Mouse (Mus musculus) hindbrain, embryonic 16.5 days (tissue): ENCODE measurements at regions not wholly inside any gene's neighbourhood (a gene's known extent, or its start where the extent isn't known, plus 50 kb on each side); places are given as distances from the start of the nearest gene placed in this dataset.

ENCODE experiments used
- ATAC-seq: fragments of 200-750 bp; cut with Nextera tagmentation; 2 replicates; pipeline ENCODE4 v1.8.0; 2017; ENCODE audit warnings: moderate TSS enrichment, moderate library complexity
- H3K27ac ChIP-seq: fragments of 300-500 bp; sonication (generic); 2 replicates; pipeline ENCODE4 v1.5.1; 2014; ENCODE audit warnings: low read depth, mild to moderate bottlenecking, control low read depth, low read length, moderate library complexity
- H3K27me3 ChIP-seq: fragments of 300-500 bp; sonication (generic); replicated peaks from 2 replicates; pipeline ENCODE4 v1.6.1; 2014; ENCODE audit warnings: low read length; ENCODE audit not compliant: control insufficient read depth, insufficient read depth
- H3K36me3 ChIP-seq: fragments of 300-500 bp; sonication (generic); 2 replicates; pipeline ENCODE4 v1.6.1; 2014; ENCODE audit warnings: mild to moderate bottlenecking, low read length, moderate library complexity, mixed read lengths; ENCODE audit not compliant: control insufficient read depth, insufficient read depth
- H3K4me1 ChIP-seq: fragments of 300-500 bp; sonication (generic); 2 replicates; pipeline ENCODE4 v1.6.1; 2014; ENCODE audit warnings: low read depth, low read length; ENCODE audit not compliant: control insufficient read depth, insufficient read depth
- H3K4me2 ChIP-seq: fragments of 300-500 bp; sonication (generic); 2 replicates; pipeline ENCODE4 v1.6.1; 2014; ENCODE audit warnings: mild to moderate bottlenecking, low read length, control low read depth, moderate library complexity
- H3K4me3 ChIP-seq: fragments of 300-500 bp; sonication (generic); 2 replicates; pipeline ENCODE4 v1.5.1; 2014; ENCODE audit warnings: mild to moderate bottlenecking, low read length, control low read depth, moderate library complexity
- H3K9ac ChIP-seq: fragments of 300-500 bp; sonication (generic); 2 replicates; pipeline ENCODE4 v1.6.1; 2014; ENCODE audit warnings: low read depth, mild to moderate bottlenecking, control low read depth, low read length, moderate library complexity
- H3K9me3 ChIP-seq: fragments of 300-500 bp; sonication (generic); 2 replicates; pipeline ENCODE4 v1.6.1; 2014; ENCODE audit warnings: mild to moderate bottlenecking, low read length, moderate library complexity; ENCODE audit not compliant: control insufficient read depth
- WGBS: fragments of 180-500 bp; shearing (Covaris S2); extraction: QIAGEN DNeasy Blood & Tissue Kit; methylation state at CpG from one replicate; pipeline ENCODE4 v1.1.7; 2014; 5-methylcytosine and 5-hydroxymethylcytosine counted together

DNA sequence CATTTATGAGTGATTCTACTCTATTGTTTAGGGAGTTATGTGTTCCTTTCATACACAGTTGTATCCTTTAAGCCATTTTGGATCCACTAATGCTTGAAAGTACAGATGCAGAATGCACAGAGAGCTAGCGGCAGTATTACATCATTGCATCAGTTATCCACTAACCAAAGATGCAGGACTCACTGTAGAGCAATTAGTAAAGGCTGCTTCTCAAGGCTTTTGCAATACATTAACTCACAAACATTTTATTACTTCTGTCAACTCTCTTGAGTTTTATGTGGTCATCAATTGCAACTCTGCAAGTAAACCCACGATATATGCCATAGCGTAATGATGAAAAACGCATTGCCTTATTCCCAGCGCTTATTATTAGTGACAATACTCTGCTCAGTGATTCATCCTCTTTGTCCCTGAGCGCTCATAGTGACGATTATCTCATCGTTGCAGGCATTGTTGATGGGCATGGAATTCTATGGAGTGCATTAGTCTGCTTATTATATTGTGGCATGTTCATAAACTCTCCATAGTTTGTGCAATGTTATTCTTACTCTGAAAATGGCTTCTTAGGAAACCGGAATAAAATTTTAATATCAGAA, 722.1 kb downstream of the Utrn start:
- H3K4me2 ChIP-seq = no peak overlapping the region
- no peak overlapping the region for H3K9ac ChIP-seq
- no peaks in the 10 kb centered on the region for H3K9me3 ChIP-seq
- peak; percentile 63; the same call in 1 of the 2 replicates for ATAC-seq
- H3K36me3 ChIP-seq = no peaks in the 10 kb centered on the region
- H3K27ac ChIP-seq = no peak overlapping the region
- no peak overlapping the region for H3K4me3 ChIP-seq
- no peaks in the 10 kb centered on the region for H3K27me3 ChIP-seq
- H3K4me1 ChIP-seq = no peaks in the 10 kb centered on the region
- WGBS = 82% methylated on average over 9 of the region's 9 CpGs

DNA sequence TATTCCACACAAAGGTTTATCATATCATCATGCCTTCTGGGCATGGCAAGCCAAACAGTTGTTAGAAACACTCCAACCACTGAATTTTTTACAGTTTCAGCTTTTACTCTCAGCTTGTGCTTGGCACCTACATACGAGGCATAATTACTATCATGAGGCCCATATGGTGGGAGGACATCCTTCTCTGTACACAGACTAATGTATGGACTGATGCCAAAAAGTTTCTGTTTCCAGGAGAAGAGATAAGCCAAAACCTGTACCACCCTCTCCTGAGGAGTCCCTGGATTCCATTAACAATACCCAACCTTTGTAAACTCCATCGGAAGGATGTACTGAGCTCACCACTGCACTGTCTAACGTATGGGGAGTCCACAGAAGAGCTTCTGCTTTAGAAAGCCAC, 698.9 kb downstream of the Utrn start:
- Histone ChIP-seq H3K9me3 (no peaks in the 10 kb centered on the region), H3K27ac (no peak overlapping the region), H3K36me3 (no peaks in the 10 kb centered on the region), H3K27me3 (no peaks in the 10 kb centered on the region), H3K9ac (no peak overlapping the region), H3K4me3 (no peak overlapping the region), H3K4me1 (no peaks in the 10 kb centered on the region), H3K4me2 (no peak overlapping the region)
- peak; percentile 71 for ATAC-seq
- 65% methylated on average over 3 of the region's 3 CpGs for WGBS

DNA sequence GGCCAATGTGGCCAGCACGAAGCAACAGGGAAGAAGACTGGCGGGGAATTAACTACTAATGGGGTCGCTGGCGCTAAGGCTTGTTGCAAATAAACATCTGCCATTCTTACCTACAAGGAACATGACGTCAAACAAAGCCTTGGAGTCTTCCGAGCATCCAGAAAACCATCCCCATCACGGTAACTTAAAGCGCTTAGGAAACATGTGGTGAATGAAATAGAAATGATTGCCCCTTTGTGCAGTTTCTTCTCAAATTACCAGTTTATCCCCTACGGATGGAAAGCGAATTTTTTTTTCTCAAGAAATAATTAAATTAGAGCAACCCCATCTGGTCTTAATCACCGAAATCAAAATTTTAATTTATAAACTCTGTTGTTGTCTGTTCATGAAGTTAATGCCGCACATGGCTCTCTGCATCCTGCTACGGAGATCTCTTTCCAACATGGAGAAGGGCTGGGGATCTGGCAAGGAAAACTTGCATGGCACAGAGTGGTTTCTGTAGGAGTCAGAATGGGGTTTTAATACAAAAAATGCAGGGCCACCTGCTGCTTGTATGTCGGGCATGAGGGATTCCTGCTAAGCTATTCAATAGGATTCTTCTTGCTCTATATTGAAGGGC, 694.9 kb downstream of the Utrn start:
- 53% methylated on average over 14 of the region's 14 CpGs for WGBS
- Histone ChIP-seq H3K4me3 (no peak overlapping the region), H3K27me3 (no peaks in the 10 kb centered on the region), H3K36me3 (no peaks in the 10 kb centered on the region), H3K4me1 (no peaks in the 10 kb centered on the region), H3K4me2 (no peak overlapping the region), H3K9me3 (no peaks in the 10 kb centered on the region), H3K9ac (no peak overlapping the region), H3K27ac (no peak overlapping the region)
- ATAC-seq = 0 out of 2 replicates have a peak, but pooled peaks have one; percentile 45

DNA sequence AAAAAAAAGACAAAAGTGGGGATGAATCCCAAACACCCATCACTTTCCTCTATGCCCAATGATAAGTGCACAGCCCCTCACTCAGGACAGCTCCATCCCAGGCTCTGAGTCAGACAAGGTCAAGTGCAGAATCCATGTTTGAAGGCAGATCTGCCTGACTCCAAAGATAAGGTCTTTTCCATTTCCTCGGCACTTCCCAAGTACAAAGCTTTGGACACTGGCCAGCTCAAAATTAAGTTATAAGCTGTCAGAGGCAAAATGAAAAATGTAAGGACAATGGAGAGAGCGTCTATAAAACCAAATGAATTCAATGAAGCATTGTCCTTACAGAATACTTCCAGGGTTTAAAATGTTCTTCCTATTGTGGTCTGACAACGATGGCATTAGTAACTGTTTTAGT, 694.0 kb downstream of the Utrn start:
- Histone ChIP-seq H3K4me3 (no peak overlapping the region), H3K36me3 (no peaks in the 10 kb centered on the region), H3K4me2 (no peak overlapping the region), H3K9ac (no peak overlapping the region), H3K27ac (no peak overlapping the region), H3K4me1 (no peaks in the 10 kb centered on the region), H3K27me3 (no peaks in the 10 kb centered on the region), H3K9me3 (no peaks in the 10 kb centered on the region)
- 42% methylated on average over 3 of the region's 3 CpGs for WGBS
- no peak for ATAC-seq

DNA sequence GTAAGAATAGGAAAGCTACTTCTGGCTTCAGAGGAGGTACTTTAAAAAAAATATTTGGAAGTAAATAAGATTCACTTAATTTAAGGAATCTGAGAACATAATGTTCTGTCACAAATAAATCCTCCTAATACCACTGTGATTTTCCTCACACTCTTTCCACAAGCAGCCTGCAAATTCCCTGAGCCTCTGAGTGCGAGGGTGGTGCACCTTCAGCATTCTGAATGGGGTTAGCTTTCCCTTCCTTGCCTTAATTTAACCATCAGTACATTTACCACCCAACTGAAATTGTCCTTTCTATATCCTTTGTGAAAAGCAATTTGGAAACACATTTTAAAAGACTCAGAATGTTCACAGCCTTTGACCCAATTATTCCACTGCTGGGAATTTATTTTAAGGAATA, 691.7 kb downstream of the Utrn start:
- Histone ChIP-seq H3K4me3 (no peak overlapping the region), H3K27me3 (no peaks in the 10 kb centered on the region), H3K36me3 (no peaks in the 10 kb centered on the region), H3K4me2 (no peak overlapping the region), H3K27ac (no peak overlapping the region), H3K4me1 (no peaks in the 10 kb centered on the region), H3K9me3 (no peaks in the 10 kb centered on the region), H3K9ac (no peak overlapping the region)
- ATAC-seq = no peak
- 72% methylated on average over 1 of the region's 1 CpGs for WGBS

DNA sequence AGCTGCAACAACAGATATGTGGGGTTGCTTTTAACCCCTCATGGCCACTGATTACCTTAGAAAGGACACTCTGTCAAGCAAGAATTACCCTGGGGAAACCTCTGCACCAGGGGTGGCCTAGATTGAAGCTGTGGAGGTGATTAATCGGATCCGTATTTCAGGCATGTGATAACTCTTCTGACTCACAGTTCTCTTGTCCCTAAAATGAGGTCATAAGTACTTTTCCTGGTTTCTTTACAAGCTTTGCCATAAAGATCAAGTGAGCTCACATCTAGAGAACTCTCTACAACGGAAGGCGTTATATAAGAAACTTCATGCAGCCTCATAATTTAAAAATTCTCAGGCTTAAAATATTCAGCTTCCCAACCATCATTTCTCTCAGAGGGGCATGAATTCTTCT, 688.2 kb downstream of the Utrn start:
- Histone ChIP-seq H3K27ac (no peak overlapping the region), H3K4me1 (no peaks in the 10 kb centered on the region), H3K27me3 (no peaks in the 10 kb centered on the region), H3K4me2 (no peak overlapping the region), H3K4me3 (no peak overlapping the region), H3K9me3 (no peaks in the 10 kb centered on the region), H3K9ac (no peak overlapping the region), H3K36me3 (no peaks in the 10 kb centered on the region)
- ATAC-seq = no peak
- 90% methylated on average over 4 of the region's 4 CpGs for WGBS

DNA sequence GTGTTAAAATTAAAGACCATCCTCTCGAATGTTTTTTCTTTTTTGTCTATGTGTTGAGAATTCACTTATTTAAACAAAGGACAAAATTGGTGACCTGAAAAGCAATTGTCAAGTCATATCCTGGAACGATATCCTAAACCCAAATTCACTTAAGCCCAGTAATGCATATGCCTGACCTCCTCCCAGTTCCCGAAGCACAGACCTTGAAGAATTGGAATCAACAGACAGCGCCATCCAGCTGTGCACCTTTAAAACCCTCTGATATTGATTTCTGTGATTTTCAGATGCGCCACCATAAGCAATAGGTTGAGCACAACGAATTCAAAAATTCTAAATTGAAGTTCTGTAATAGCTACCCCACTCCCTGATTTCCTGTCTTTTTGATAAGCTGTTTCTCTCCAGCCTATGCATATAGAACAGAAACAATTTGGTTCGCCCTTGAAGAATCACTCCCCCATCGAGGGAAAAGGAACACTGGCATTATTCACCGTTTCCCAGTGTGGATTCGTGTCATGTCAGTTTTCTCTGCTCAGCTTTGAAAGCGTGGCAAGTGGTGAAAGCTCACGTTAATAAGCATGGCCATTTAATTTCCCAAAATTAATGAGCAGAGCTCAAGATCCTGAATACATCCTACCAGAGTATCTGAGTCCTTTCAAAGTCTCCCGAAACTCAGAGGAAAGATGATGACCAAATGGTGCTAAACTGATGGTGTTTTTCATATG, 682.1 kb downstream of the Utrn start:
- no peaks in the 10 kb centered on the region for H3K27me3 ChIP-seq
- no peaks in the 10 kb centered on the region for H3K4me1 ChIP-seq
- H3K9me3 ChIP-seq = no peaks in the 10 kb centered on the region
- H3K9ac ChIP-seq = no peak overlapping the region
- no peak overlapping the region for H3K27ac ChIP-seq
- 44% methylated on average over 13 of the region's 13 CpGs for WGBS
- H3K4me3 ChIP-seq = no peak overlapping the region
- peak; percentile 60 for ATAC-seq
- peak overlapping the region; percentile 27 for H3K4me2 ChIP-seq
- H3K36me3 ChIP-seq = no peaks in the 10 kb centered on the region

DNA sequence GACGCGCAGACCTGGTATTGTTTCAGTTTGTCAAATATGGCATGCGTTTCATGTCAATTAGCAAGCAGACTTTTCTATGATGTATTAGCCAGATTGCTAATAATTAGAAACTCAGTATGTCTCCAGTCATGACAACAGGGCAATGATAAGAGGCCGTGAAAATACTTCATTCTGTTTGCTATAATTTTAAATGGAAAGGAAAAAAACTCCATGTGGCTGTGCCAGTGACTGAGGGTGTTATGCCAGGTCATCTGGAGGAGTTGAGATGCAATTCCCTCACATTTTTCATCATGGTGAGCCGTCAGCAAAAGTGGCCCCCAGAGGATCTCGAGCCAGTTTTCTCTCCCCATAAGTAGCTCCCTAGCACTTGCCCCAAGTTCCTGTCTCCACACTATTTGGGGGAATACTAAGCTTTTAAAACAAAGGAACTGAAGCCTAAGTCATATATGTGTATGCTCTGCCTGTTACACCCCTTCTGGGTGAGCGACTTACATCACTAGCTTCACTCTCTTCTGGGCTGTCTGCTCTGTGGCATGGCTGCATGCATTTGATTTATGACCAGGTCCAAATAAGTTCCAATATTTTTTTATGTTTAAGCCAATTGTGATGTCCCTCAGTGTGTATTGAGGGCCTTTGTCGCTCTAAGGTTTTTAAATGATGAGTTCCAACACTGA, 681.4 kb downstream of the Utrn start:
- peak; percentile 52 for ATAC-seq
- Histone ChIP-seq H3K36me3 (no peaks in the 10 kb centered on the region), H3K27ac (no peak overlapping the region), H3K9ac (no peak overlapping the region), H3K27me3 (no peaks in the 10 kb centered on the region), H3K4me3 (no peak overlapping the region), H3K4me2 (no peak overlapping the region), H3K4me1 (no peaks in the 10 kb centered on the region), H3K9me3 (no peaks in the 10 kb centered on the region)
- 48% methylated on average over 8 of the region's 8 CpGs for WGBS

DNA sequence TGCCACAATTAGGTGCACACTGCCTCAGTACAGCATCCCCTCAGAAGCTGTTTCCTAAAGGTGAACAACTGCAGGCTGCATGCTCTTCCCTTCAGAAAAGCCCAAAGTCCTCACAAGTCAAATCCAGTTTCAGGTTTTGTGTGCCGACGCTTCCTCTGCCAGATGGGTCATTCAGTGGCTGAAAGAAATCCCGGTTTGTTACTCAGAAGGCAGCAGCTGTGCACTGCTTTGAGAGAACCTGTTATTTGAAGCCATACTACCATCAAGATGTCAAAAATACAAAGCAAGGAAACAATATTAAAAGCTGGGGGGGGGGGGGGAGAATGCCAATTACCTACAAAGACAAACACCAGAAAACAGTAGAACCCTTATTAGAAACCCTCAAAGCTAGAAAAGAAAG, 678.7 kb downstream of the Utrn start:
- no peak overlapping the region for H3K4me3 ChIP-seq
- no peak overlapping the region for H3K9ac ChIP-seq
- 30% methylated on average over 3 of the region's 3 CpGs for WGBS
- H3K27me3 ChIP-seq = no peaks in the 10 kb centered on the region
- no peaks in the 10 kb centered on the region for H3K9me3 ChIP-seq
- no peaks in the 10 kb centered on the region for H3K4me1 ChIP-seq
- H3K27ac ChIP-seq = no peak overlapping the region
- no peak overlapping the region for H3K4me2 ChIP-seq
- no peaks in the 10 kb centered on the region for H3K36me3 ChIP-seq
- ATAC-seq = no peak
